Mouse (Mus musculus) heart, postnatal 0 days (tissue): Measurements from ENCODE around the gene Card6.

ENCODE experiments used
- CTCF ChIP-seq: IDR thresholded peaks from 2 replicates; pipeline ENCODE4 v1.5.1; 2016; ENCODE audit warnings: antibody characterized with exemption, control low read depth, low read depth
- EP300 ChIP-seq: IDR thresholded peaks from 2 replicates; pipeline ENCODE4 v1.6.1; 2016; ENCODE audit warnings: antibody characterized with exemption, low read depth

GRCm38 (mm10) chr15:5142047-5142446 is 33.7 kb upstream of the Card6 start:
- TF ChIP-seq CTCF = no peak
- no peak for TF ChIP-seq EP300
